Mouse (Mus musculus) left cerebral cortex, postnatal 25 days (tissue): Measurements from ENCODE around the gene AC109138.7. TPM values are rescaled to one million over a fixed set of nuclear protein-coding genes. Genes with fewer than 3 reads are reported as not detected.

Source experiments
- DNase-seq, 2 experiments: peaks; one replicate each; pipeline ENCODE4 v3.0.0; 2022; ENCODE audit warnings: low spot score in 2 of 2, mixed read lengths in 1 of 2
- intact Hi-C: fragments of 180-260 bp; cut with DNase I; formaldehyde crosslinking; loops from one replicate; pipeline ENCODE4 v1.15.1; 2025
- total RNA-seq, 2 experiments: library from RNA; stranded (reverse); gene quantifications; 2 replicates each; pipeline ENCODE4 v1.2.3; 2021

Gene AC109138.7
- total RNA-seq, 2 experiments from 2014 or later, result not detected

GRCm38 (mm10) chr19:4191528-4192250 is 22.5 kb upstream of the AC109138.7 start, which contains the start of gene Ppp1ca:
Gene Ppp1ca (plus strand): TSS chr19:4192065.
- peak; percentile 89 to 92 for DNase-seq
- intact Hi-C loops, result loop anchor here (1.0 to 2.0 kb wide), 2 partner anchors 10 to 23 kb away; partner anchors contain the start of gene Rad9a

- DNase-seq, result no peak
- intact Hi-C loops, result loop anchor here (1.0 to 2.0 kb wide), 2 partner anchors 9 to 24 kb away; partner anchors contain the start of gene Rad9a
Observed at GRCm38 (mm10) chr19:4192251-4192985, 21.7 kb upstream of the AC109138.7 start.

- intact Hi-C loops, result loop anchor here (2.0 kb wide), 1 partner anchor 24 kb away; no protein-coding TSS in a partner anchor
- DNase-seq, result no peak
Observed at GRCm38 (mm10) chr19:4193129-4193528, 21.0 kb upstream of the AC109138.7 start.

DNA sequence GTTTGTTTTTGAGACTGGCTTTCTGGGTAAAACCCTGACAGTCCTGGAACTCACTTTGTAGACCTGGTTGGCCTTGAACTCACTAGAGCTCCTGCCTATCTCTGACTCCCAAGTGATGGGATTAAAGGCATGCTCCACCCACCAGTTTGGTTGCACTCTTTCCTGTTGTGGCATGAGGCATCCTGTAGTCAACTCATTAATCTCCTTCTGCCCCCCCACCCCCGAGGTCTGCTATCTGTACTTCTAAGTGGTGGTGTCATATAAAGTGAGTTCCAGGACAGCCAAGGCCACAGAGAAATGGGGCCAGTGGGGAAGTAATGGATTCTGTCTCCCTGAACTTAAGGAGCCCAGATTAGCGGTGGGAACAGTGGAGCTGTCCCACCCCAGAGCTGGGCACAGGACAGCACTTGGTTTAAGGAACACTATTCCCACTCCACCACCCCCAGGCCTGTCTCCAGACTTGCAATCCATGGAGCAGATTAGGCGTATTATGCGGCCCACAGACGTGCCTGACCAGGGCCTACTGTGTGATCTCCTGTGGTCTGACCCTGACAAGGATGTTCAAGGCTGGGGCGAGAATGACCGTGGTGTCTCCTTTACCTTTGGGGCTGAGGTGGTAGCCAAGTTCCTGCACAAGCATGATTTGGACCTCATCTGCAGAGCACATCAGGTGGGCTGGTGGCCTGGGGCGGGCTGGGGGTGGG is 20.0 kb upstream of the AC109138.7 start:
- intact Hi-C loops, result no loop called here
- DNase-seq, result no peak

- intact Hi-C loops, result no loop called here
Observed at GRCm38 (mm10) chr19:4194776-4195650, 19.1 kb upstream of the AC109138.7 start.

GRCm38 (mm10) chr19:4196048-4196447 is 18.1 kb upstream of the AC109138.7 start:
- intact Hi-C loops, result no loop called here
- no peak for DNase-seq

More at GRCm38 (mm10) chr19:4194776-4195650, 19.1 kb upstream of the AC109138.7 start:
- DNase-seq, result no peak

DNA sequence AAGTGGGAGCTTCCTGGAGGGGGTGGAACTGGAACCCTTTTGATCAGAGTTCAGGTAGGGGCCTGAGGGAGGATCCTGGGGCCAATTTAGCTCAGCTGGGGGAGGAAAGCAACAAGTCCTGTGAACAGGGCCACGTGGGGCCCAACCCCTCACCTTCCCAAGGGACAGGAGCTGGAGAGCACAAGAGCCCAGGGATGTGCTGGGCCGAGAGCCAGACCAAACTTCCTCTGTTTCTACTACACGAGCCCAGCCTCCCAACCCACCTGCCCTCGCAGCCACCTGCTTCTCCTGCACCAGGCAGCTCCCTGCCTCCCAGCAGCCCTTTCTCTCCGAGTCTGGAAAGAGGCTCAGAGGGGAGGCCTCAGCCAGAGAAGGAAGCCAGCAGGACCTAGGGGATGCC is 17.6 kb upstream of the AC109138.7 start:
- intact Hi-C loops, result no loop called here
- DNase-seq, result no peak

GRCm38 (mm10) chr19:4197180-4197579 is 17.0 kb upstream of the AC109138.7 start:
- no peak for DNase-seq
- intact Hi-C loops, result no loop called here

GRCm38 (mm10) chr19:4201291-4201909 is 12.8 kb upstream of the AC109138.7 start, which contains the start of gene Rad9a:
Gene Rad9a (minus strand): TSS chr19:4201662.
- intact Hi-C loops, result loop anchor here (1.0 to 5.0 kb wide), 2 partner anchors 9 to 74 kb away; partner anchors contain the start of genes Aip and Ppp1ca
- DNase-seq, result peak; percentile 96 to 98

GRCm38 (mm10) chr19:4202149-4202548 is 12.0 kb upstream of the AC109138.7 start:
- no peak for DNase-seq
- intact Hi-C loops, result loop anchor here (5.0 kb wide), 1 partner anchor 75 kb away; the partner anchor contains the start of gene Aip

DNA sequence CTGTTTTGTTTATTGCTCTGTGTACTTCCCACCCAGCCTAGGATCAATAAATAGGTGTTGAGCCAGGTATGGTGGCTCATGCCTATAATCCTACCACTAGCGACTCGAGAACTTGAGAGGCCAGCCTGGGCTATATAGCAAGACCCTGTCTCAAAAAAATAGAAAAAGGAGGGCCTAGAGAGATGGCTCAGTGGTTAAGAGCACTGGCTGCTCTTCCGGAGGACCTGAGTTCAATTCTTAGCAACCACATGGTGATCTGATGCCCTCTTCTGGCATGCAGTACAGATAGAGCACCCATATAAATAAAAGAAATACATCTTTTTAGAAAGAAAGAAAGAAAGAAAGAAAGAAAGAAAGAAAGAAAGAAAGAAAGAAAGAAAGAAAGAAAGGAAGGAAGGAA is 11.0 kb upstream of the AC109138.7 start:
- DNase-seq, result no peak
- intact Hi-C loops, result loop anchor here (5.0 kb wide), 1 partner anchor 76 kb away; the partner anchor contains the start of gene Aip

- intact Hi-C loops, result loop anchor here (5.0 kb wide), 1 partner anchor 76 kb away; the partner anchor contains the start of gene Aip
Observed at GRCm38 (mm10) chr19:4203604-4204326, 10.4 kb upstream of the AC109138.7 start.

DNA sequence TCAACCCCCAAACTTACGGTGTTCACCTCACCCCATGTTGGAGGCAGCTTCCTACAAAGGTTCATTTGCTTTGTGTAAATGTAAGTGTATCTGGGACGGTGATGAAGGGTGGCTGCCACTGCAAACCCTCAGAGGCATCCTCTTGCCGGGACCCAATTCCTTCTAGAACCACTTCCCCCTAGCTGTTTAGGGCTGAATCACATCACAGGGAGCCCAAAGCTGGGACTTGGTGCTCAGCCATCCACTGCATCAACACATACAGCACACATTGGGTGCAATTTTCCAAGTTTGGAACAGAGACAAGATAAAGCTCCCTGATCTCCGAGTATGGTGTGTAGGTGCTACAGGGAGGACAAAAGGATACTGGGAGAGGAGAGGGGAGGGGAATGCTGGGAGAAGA is 9.3 kb upstream of the AC109138.7 start:
- intact Hi-C loops, result loop anchor here (5.0 kb wide), 1 partner anchor 78 kb away; the partner anchor contains the start of gene Aip

More at GRCm38 (mm10) chr19:4203604-4204326, 10.4 kb upstream of the AC109138.7 start:
- DNase-seq, result peak in 1 of 2 experiments; percentile 73

GRCm38 (mm10) chr19:4206971-4207370 is 7.2 kb upstream of the AC109138.7 start:
- intact Hi-C loops, result loop anchor here (1.0 kb wide), 1 partner anchor 21 kb away; no protein-coding TSS in a partner anchor
- DNase-seq, result peak; percentile 53 to 62

More for the DNA sequence above, 9.3 kb upstream of the AC109138.7 start:
- peak in 1 of 2 experiments; percentile 35 for DNase-seq

- DNase-seq, result no peak
- intact Hi-C loops, result no loop called here
Observed at GRCm38 (mm10) chr19:4208563-4208962, 5.6 kb upstream of the AC109138.7 start.

DNA sequence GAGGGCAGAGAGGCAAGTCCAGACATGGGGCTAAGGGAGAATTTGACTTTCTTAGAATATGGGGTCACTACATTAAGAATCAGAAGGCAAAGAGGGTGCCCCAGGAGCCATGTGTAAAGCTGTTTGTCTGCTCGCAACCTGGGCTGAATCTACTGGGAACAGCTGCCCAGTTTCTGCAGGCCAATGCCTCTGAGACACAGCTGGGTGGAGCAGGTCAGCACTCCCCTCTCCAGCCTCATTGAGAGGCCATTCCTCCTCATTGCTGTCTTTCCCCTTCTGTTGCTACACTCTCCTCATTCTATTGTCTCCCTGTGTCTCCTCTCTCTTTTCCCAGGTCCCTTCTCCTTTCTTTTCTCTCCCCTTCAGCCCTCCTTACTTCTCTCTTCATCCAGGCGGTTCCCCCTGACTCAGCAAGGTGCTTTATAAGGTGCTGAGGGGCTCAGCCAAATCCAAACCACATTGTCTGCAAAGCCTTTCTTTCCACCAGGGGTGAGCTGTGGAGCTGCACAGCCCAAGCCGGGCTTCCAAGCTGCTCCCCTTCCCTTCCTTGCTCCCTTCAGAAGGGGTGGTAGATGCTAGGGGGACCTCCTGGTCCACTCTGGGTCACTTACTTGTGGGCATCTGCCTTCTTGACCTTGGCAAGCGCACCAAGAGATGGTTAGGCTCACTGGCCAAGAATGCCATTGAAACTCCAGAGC is 2.1 kb upstream of the AC109138.7 start:
- intact Hi-C loops, result no loop called here

GRCm38 (mm10) chr19:4213524-4213974 is 608 bp upstream of the AC109138.7 start:
- intact Hi-C loops, result no loop called here

More for the DNA sequence above, 2.1 kb upstream of the AC109138.7 start:
- no peak for DNase-seq

More at GRCm38 (mm10) chr19:4213524-4213974, 608 bp upstream of the AC109138.7 start:
- no peak for DNase-seq
